8 mouse cellular contexts compared by ENCODE assay signal in genomic region chr9:64773936-64774335, GRCm38 (mm10). TPM values are rescaled to one million over a fixed set of nuclear protein-coding genes. Genes with fewer than 3 reads are reported as not detected.
DNase-seq lines count a peak whose midpoint lies in the region; ATAC-seq and TF ChIP-seq lines count a peak whose summit lies in the region.

No protein-coding gene starts in this region.

- DNase-seq in embryonic facial prominence, embryonic 10.5 days (ENCODE audit: low spot score), result no peak
- DNase-seq in layer of hippocampus, adult 2 months (ENCODE audit: low spot score in 2 of 2), result no peak
- DNase-seq in layer of hippocampus, adult 8-10 months (ENCODE audit: low spot score in 2 of 2), result no peak
- DNase-seq in brain, embryonic 14.5 days (ENCODE audit: low read depth), result peak; percentile 44
- no peak for DNase-seq in ovary, postnatal 36 days (ENCODE audit: low spot score)
- DNase-seq in limb, embryonic 10.5 days (ENCODE audit: low spot score), result no peak

- H3K4me3 ChIP-seq in embryonic facial prominence, embryonic 12.5 days, result no peak overlapping the region
- H3K4me3 ChIP-seq in embryonic facial prominence, embryonic 10.5 days, result no peak overlapping the region
- H3K4me3 ChIP-seq in layer of hippocampus, adult 2 months, result no peak overlapping the region
- no peak overlapping the region for H3K4me3 ChIP-seq in midbrain, embryonic 12.5 days
- no peak overlapping the region for H3K4me3 ChIP-seq in limb, embryonic 10.5 days

- no peaks in the 10 kb centered on the region for H3K36me3 ChIP-seq in embryonic facial prominence, embryonic 12.5 days
- H3K36me3 ChIP-seq in embryonic facial prominence, embryonic 10.5 days (replicated peaks), result no peaks in the 10 kb centered on the region
- no peaks in the 10 kb centered on the region for H3K36me3 ChIP-seq in midbrain, embryonic 12.5 days
- no peaks in the 10 kb centered on the region for H3K36me3 ChIP-seq in limb, embryonic 10.5 days

- 61% methylated on average over 4 of the region's 4 CpGs for WGBS in embryonic facial prominence, embryonic 12.5 days
- 62% methylated on average over 4 of the region's 4 CpGs for WGBS in embryonic facial prominence, embryonic 10.5 days
- 61% methylated on average over 4 of the region's 4 CpGs for WGBS in midbrain, embryonic 12.5 days
- 68% methylated on average over 4 of the region's 4 CpGs for WGBS in limb, embryonic 10.5 days

- no peak for ATAC-seq in embryonic facial prominence, embryonic 12.5 days (ENCODE audit: insufficient number of reproducible peaks, insufficient read depth, low FRiP score, low TSS enrichment)
- no peak for ATAC-seq in midbrain, embryonic 12.5 days (ENCODE audit: low FRiP score, low read depth)

- no peak overlapping the region for H3K9ac ChIP-seq in embryonic facial prominence, embryonic 12.5 days
- H3K9ac ChIP-seq in midbrain, embryonic 12.5 days (replicated peaks), result no peak overlapping the region

- H3K4me2 ChIP-seq in embryonic facial prominence, embryonic 12.5 days (replicated peaks), result no peak overlapping the region
- no peak overlapping the region for H3K4me2 ChIP-seq in midbrain, embryonic 12.5 days (replicated peaks)

- 0 out of 2 replicates have a peak overlapping the region, but pooled peaks have one; percentile 46 for H3K27ac ChIP-seq in embryonic facial prominence, embryonic 12.5 days
- no peak overlapping the region for H3K27ac ChIP-seq in embryonic facial prominence, embryonic 10.5 days (replicated peaks)
- peak overlapping the region; percentile 85 for H3K27ac ChIP-seq in layer of hippocampus, adult 2 months
- H3K27ac ChIP-seq in midbrain, embryonic 12.5 days (replicated peaks), result peak overlapping the region; percentile 67; the same call in 1 of the 2 replicates
- H3K27ac ChIP-seq in limb, embryonic 10.5 days, result no peak overlapping the region

- peak; percentile 64 for TF ChIP-seq CTCF in layer of hippocampus, adult 2 months (conservative IDR thresholded peaks at IDR 0.05)
- peak; percentile 30; the same call in 1 of the 2 replicates for TF ChIP-seq CTCF in brain, embryonic 14.5 days (IDR thresholded peaks at IDR 0.05; ENCODE audit: borderline replicate concordance, extremely low read depth, insufficient read depth, insufficient read length)

- peaks cover 4% of the 10 kb centered on the region; the same call in 1 of the 2 replicates for H3K4me1 ChIP-seq in embryonic facial prominence, embryonic 12.5 days
- H3K4me1 ChIP-seq in embryonic facial prominence, embryonic 10.5 days, result peaks cover 14% of the 10 kb centered on the region
- H3K4me1 ChIP-seq in midbrain, embryonic 12.5 days, result peaks cover 8% of the 10 kb centered on the region
- peaks cover 10% of the 10 kb centered on the region for H3K4me1 ChIP-seq in limb, embryonic 10.5 days

- no peaks in the 10 kb centered on the region for H3K9me3 ChIP-seq in embryonic facial prominence, embryonic 12.5 days
- no peaks in the 10 kb centered on the region for H3K9me3 ChIP-seq in embryonic facial prominence, embryonic 10.5 days
- H3K9me3 ChIP-seq in midbrain, embryonic 12.5 days, result no peaks in the 10 kb centered on the region
- no peaks in the 10 kb centered on the region for H3K9me3 ChIP-seq in limb, embryonic 10.5 days (replicated peaks)

- no peak for TF ChIP-seq POLR2A in brain, embryonic 14.5 days (IDR thresholded peaks at IDR 0.05; ENCODE audit: borderline replicate concordance, extremely low read depth, insufficient read depth, insufficient read length, poor library complexity, severe bottlenecking)

- H3K27me3 ChIP-seq in embryonic facial prominence, embryonic 12.5 days, result no peaks in the 10 kb centered on the region
- no peaks in the 10 kb centered on the region for H3K27me3 ChIP-seq in embryonic facial prominence, embryonic 10.5 days (replicated peaks; ENCODE audit: low read depth, poor library complexity, severe bottlenecking)
- no peaks in the 10 kb centered on the region for H3K27me3 ChIP-seq in midbrain, embryonic 12.5 days
- H3K27me3 ChIP-seq in limb, embryonic 10.5 days (ENCODE audit: low read depth, poor library complexity, severe bottlenecking), result no peaks in the 10 kb centered on the region

RNA-seq across cellular contexts. Expression of gene Rab11a, which starts 36.4 kb away (rescaled TPM):
- polyA plus RNA-seq in embryonic facial prominence, embryonic 12.5 days (2016; fragmentation: Nextera tagmentation; extraction: Ambion mirVana), result 279 and 283 TPM in 2 replicates
- polyA plus RNA-seq in embryonic facial prominence, embryonic 10.5 days (2016; fragmentation: Nextera tagmentation; extraction: Ambion mirVana), result 247 and 254 TPM in 2 replicates
- total RNA-seq in layer of hippocampus, adult 2 months (2021), result 100 to 1,000 TPM; 218 to 232 TPM
- 100 to 1,000 TPM; 232 to 262 (median 241) TPM for total RNA-seq in layer of hippocampus, adult 8-10 months (2022)
- polyA plus RNA-seq in brain, embryonic 14.5 days (2012; rRNA removed), result 230 and 306 TPM in 2 replicates
- 304 and 308 TPM in 2 replicates for polyA plus RNA-seq in midbrain, embryonic 12.5 days (2016; fragmentation: Nextera tagmentation; extraction: Ambion mirVana)
- 202 and 211 TPM in 2 replicates for polyA plus RNA-seq in limb, embryonic 10.5 days (2016; fragmentation: Nextera tagmentation; extraction: Ambion mirVana)

RNA-seq across cellular contexts. Expression of gene Dennd4a, which starts 37.2 kb away (rescaled TPM):
- polyA plus RNA-seq in embryonic facial prominence, embryonic 12.5 days (2016; fragmentation: Nextera tagmentation; extraction: Ambion mirVana), result 10.0 and 10.8 TPM in 2 replicates
- 8.6 TPM in 2 replicates for polyA plus RNA-seq in embryonic facial prominence, embryonic 10.5 days (2016; fragmentation: Nextera tagmentation; extraction: Ambion mirVana)
- 10 to 100 TPM; 39.9 to 41.5 TPM for total RNA-seq in layer of hippocampus, adult 2 months (2021)
- total RNA-seq in layer of hippocampus, adult 8-10 months (2022), result 10 to 100 TPM; 43.4 to 53.1 (median 50.3) TPM
- 12.1 and 14.3 TPM in 2 replicates for polyA plus RNA-seq in brain, embryonic 14.5 days (2012; rRNA removed)
- polyA plus RNA-seq in midbrain, embryonic 12.5 days (2016; fragmentation: Nextera tagmentation; extraction: Ambion mirVana), result 10.4 and 12.3 TPM in 2 replicates
- 5.3 and 7.9 TPM in 2 replicates for polyA plus RNA-seq in limb, embryonic 10.5 days (2016; fragmentation: Nextera tagmentation; extraction: Ambion mirVana)

Comparison
In these comparisons a context has a peak if more than half of its experiments do, and no peak if none do; other contexts are left out.
1. H3K27ac ChIP-seq: peak in embryonic facial prominence, embryonic 12.5 days (single experiment), layer of hippocampus, adult 2 months (single experiment) and midbrain, embryonic 12.5 days (single experiment); none in embryonic facial prominence, embryonic 10.5 days (single experiment) and limb, embryonic 10.5 days (single experiment).